Mouse (Mus musculus): ENCODE measurements around the gene Pnkd. TPM values are rescaled to one million over a fixed set of nuclear protein-coding genes. Genes with fewer than 3 reads are reported as not detected.

Gene Pnkd
- polyA plus RNA-seq, 1 experiment from 2014 or later = 104 TPM

DNA sequence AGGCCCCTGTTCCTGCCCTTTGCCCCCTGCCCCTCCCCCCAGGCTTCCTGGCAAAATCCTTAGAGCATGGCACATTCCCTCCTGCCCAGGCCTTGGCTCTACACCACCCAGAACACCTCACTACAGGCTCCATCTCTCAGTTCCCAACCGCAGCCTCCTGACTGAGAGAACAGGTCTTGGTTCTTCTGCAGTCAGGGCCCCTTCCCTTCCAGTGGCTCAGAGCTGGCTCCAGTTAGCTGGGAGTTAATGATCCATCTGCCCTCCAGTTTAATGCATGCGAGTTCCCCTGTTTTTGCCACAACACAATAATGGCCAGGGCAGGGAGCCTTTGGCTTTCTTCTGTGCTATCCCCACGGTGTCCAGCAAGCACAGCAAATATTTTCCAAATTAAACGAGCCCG, 58.4 kb downstream of the Pnkd start:
- Histone ChIP-seq H3K27me3 (ENCODE audit: control insufficient read depth, insufficient read depth, low read length) (no peaks in the 10 kb centered on the region), H3K4me1 (ENCODE audit: control insufficient read depth, insufficient read depth, low read length) (no peaks in the 10 kb centered on the region), H3K4me3 (ENCODE audit: low read depth, low read length) (no peak overlapping the region), H3K9me3 (ENCODE audit: control insufficient read depth, low read length) (no peaks in the 10 kb centered on the region), H3K36me3 (ENCODE audit: control insufficient read depth, insufficient read depth, low read length) (no peaks in the 10 kb centered on the region), H3K27ac (ENCODE audit: low read depth, low read length) (no peak overlapping the region), H3K4me2 (ENCODE audit: low read depth) (no peak overlapping the region), H3K9ac (ENCODE audit: low read length) (no peak overlapping the region)
- DNase-seq (ENCODE audit: low spot score) (no peak), ATAC-seq (ENCODE audit: insufficient read depth, low FRiP score, low TSS enrichment) (no peak)
- 67% methylated on average over 5 of the region's 5 CpGs for WGBS

- ATAC-seq (ENCODE audit: insufficient read depth, low FRiP score, low TSS enrichment) = no peak
- H3K27me3 ChIP-seq (ENCODE audit: control insufficient read depth, insufficient read depth, low read length) = no peaks in the 10 kb centered on the region
- H3K4me1 ChIP-seq (ENCODE audit: control insufficient read depth, insufficient read depth, low read length) = no peaks in the 10 kb centered on the region
- H3K4me2 ChIP-seq (ENCODE audit: low read depth) = no peak overlapping the region
- no peaks in the 10 kb centered on the region for H3K9me3 ChIP-seq (ENCODE audit: control insufficient read depth, low read length)
- H3K4me3 ChIP-seq (ENCODE audit: low read depth, low read length) = no peak overlapping the region
- H3K9ac ChIP-seq (ENCODE audit: low read length) = no peak overlapping the region
- no peak for DNase-seq (ENCODE audit: low spot score)
- no peak overlapping the region for H3K27ac ChIP-seq (ENCODE audit: low read depth, low read length)
- 81% methylated on average over 11 of the region's 11 CpGs for WGBS
- H3K36me3 ChIP-seq (ENCODE audit: control insufficient read depth, insufficient read depth, low read length) = no peaks in the 10 kb centered on the region; the same call in 1 of the 2 replicates
These were observed 59.6 kb downstream of the Pnkd start for GRCm38 (mm10) chr1:74344163-74344916.

GRCm38 (mm10) chr1:74351185-74351769, 66.5 kb downstream of the Pnkd start:
- ATAC-seq (ENCODE audit: insufficient read depth, low FRiP score, low TSS enrichment) = no peak
- no peak for DNase-seq (ENCODE audit: low spot score)
- WGBS = 93% methylated on average over 13 of the region's 13 CpGs
- H3K36me3 ChIP-seq (ENCODE audit: control insufficient read depth, insufficient read depth, low read length) = no peaks in the 10 kb centered on the region; the same call in 1 of the 2 replicates
- no peak overlapping the region for H3K4me3 ChIP-seq (ENCODE audit: low read depth, low read length)
- no peak overlapping the region for H3K4me2 ChIP-seq (ENCODE audit: low read depth)
- no peaks in the 10 kb centered on the region for H3K4me1 ChIP-seq (ENCODE audit: control insufficient read depth, insufficient read depth, low read length)
- no peaks in the 10 kb centered on the region for H3K27me3 ChIP-seq (ENCODE audit: control insufficient read depth, insufficient read depth, low read length)
- H3K27ac ChIP-seq (ENCODE audit: low read depth, low read length) = no peak overlapping the region
- no peaks in the 10 kb centered on the region for H3K9me3 ChIP-seq (ENCODE audit: control insufficient read depth, low read length)
- H3K9ac ChIP-seq (ENCODE audit: low read length) = no peak overlapping the region

DNA sequence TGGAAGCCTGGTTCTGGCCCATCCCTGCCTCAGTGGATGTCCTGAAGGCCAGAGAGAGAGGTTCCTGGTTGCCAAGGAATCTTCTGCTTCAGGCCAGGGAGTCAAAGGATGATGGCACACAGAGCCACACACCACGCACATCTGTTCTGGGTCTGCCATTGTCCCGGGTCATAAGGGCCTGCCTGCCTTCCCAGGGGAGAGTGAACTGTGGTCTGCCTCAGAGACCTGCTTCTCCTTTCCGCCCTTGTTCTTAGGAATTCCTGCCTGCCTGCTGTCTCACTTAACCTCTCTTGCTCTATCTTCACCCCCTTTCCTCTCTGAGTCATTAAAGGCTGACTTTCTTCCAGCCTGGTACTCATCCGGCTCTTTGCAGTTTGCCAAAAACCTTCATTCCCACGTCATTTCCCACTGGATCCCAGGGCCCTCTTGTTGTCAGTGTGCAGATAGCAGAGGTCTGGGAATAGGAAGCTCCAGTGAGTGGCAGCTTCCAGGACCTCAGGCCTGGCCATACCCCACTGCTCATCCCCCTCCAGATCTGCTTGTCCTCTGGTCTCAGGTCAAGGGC, 67.9 kb downstream of the Pnkd start:
- no peak for ATAC-seq (ENCODE audit: insufficient read depth, low FRiP score, low TSS enrichment)
- WGBS = 79% methylated on average over 5 of the region's 5 CpGs
- no peaks in the 10 kb centered on the region for H3K4me1 ChIP-seq (ENCODE audit: control insufficient read depth, insufficient read depth, low read length)
- DNase-seq (ENCODE audit: low spot score) = no peak
- no peaks in the 10 kb centered on the region for H3K27me3 ChIP-seq (ENCODE audit: control insufficient read depth, insufficient read depth, low read length)
- H3K4me3 ChIP-seq (ENCODE audit: low read depth, low read length) = no peak overlapping the region
- H3K9ac ChIP-seq (ENCODE audit: low read length) = no peak overlapping the region
- H3K4me2 ChIP-seq (ENCODE audit: low read depth) = no peak overlapping the region
- no peak overlapping the region for H3K27ac ChIP-seq (ENCODE audit: low read depth, low read length)
- no peaks in the 10 kb centered on the region; the same call in 1 of the 2 replicates for H3K36me3 ChIP-seq (ENCODE audit: control insufficient read depth, insufficient read depth, low read length)
- no peaks in the 10 kb centered on the region for H3K9me3 ChIP-seq (ENCODE audit: control insufficient read depth, low read length)

- H3K4me1 ChIP-seq (ENCODE audit: control insufficient read depth, insufficient read depth, low read length) = no peaks in the 10 kb centered on the region
- H3K27ac ChIP-seq (ENCODE audit: low read depth, low read length) = no peak overlapping the region
- WGBS = 95% methylated on average over 9 of the region's 9 CpGs
- H3K4me2 ChIP-seq (ENCODE audit: low read depth) = no peak overlapping the region
- no peak overlapping the region for H3K4me3 ChIP-seq (ENCODE audit: low read depth, low read length)
- no peak overlapping the region for H3K9ac ChIP-seq (ENCODE audit: low read length)
- H3K36me3 ChIP-seq (ENCODE audit: control insufficient read depth, insufficient read depth, low read length) = no peaks in the 10 kb centered on the region; the same call in 1 of the 2 replicates
- DNase-seq (ENCODE audit: low spot score) (no peak), ATAC-seq (ENCODE audit: insufficient read depth, low FRiP score, low TSS enrichment) (no peak)
- no peaks in the 10 kb centered on the region for H3K9me3 ChIP-seq (ENCODE audit: control insufficient read depth, low read length)
- no peaks in the 10 kb centered on the region for H3K27me3 ChIP-seq (ENCODE audit: control insufficient read depth, insufficient read depth, low read length)
These were observed 68.9 kb downstream of the Pnkd start for GRCm38 (mm10) chr1:74353453-74354229.

GRCm38 (mm10) chr1:74357531-74357930, 72.8 kb downstream of the Pnkd start:
- H3K27me3 ChIP-seq (ENCODE audit: control insufficient read depth, insufficient read depth, low read length) = no peaks in the 10 kb centered on the region
- no peaks in the 10 kb centered on the region for H3K4me1 ChIP-seq (ENCODE audit: control insufficient read depth, insufficient read depth, low read length)
- no peaks in the 10 kb centered on the region for H3K36me3 ChIP-seq (ENCODE audit: control insufficient read depth, insufficient read depth, low read length)
- no peak overlapping the region for H3K27ac ChIP-seq (ENCODE audit: low read depth, low read length)
- DNase-seq (ENCODE audit: low spot score) (no peak), ATAC-seq (ENCODE audit: insufficient read depth, low FRiP score, low TSS enrichment) (no peak)
- H3K4me2 ChIP-seq (ENCODE audit: low read depth) = no peak overlapping the region
- H3K4me3 ChIP-seq (ENCODE audit: low read depth, low read length) = no peak overlapping the region
- H3K9me3 ChIP-seq (ENCODE audit: control insufficient read depth, low read length) = no peaks in the 10 kb centered on the region
- no peak overlapping the region for H3K9ac ChIP-seq (ENCODE audit: low read length)

DNA sequence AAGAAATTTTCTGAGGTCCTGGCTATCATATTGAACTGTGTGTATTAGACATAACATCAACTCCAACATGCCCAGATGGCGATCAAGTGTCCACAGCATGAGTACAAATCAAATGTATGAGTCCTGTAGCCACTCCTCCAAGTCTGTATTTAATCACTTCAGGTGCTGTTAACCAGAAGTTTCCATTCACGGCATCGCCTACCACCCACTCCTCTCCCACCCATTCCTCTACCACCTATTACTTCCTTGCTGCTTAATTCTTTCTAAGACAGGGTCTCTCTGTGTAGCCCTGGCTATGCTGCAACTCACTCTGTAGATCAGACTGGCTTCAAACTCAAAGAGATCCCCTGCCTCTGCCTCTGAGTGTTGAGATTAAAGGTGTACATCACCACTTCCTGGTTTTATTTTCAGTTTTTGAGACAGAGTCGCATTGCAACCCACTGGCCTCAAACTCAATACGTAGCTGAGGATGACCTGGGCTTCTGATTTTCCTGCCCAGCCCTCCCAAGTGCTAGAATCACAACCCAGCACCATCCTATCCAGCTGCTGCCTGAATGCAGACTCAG, 75.3 kb downstream of the Pnkd start:
- Histone ChIP-seq H3K27ac (ENCODE audit: low read depth, low read length) (no peak overlapping the region), H3K4me1 (ENCODE audit: control insufficient read depth, insufficient read depth, low read length) (no peaks in the 10 kb centered on the region), H3K4me2 (ENCODE audit: low read depth) (no peak overlapping the region), H3K4me3 (ENCODE audit: low read depth, low read length) (no peak overlapping the region), H3K27me3 (ENCODE audit: control insufficient read depth, insufficient read depth, low read length) (no peaks in the 10 kb centered on the region), H3K9me3 (ENCODE audit: control insufficient read depth, low read length) (no peaks in the 10 kb centered on the region), H3K9ac (ENCODE audit: low read length) (no peak overlapping the region), H3K36me3 (ENCODE audit: control insufficient read depth, insufficient read depth, low read length) (no peaks in the 10 kb centered on the region)
- ATAC-seq (ENCODE audit: insufficient read depth, low FRiP score, low TSS enrichment) (no peak), DNase-seq (ENCODE audit: low spot score) (no peak)
- 83% methylated on average over 5 of the region's 5 CpGs for WGBS

DNA sequence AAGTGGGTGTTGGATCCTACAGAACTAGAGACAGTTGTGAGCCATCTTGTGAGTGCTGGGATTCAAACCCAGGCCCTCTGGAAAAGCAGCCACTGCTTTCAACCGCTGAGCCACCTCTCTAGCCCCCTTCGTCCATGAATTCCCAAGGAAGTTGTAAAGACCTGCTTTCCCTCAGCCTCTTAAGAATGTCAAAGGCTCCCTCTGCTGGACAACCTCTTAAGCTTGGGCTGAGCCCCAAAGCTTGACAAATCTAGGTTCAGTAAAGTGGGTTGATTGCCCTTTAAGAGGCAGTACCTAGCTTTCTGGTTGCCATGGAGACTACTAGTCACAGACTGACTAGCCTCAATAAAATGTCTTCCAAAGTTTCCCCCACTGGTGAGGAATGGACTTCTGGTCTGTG, 77.1 kb downstream of the Pnkd start, which contains the start of gene Catip:
Catip (plus strand) TSS at position 297 of the 400 bp plus-strand sequence.
- 3% methylated on average over 2 of the region's 2 CpGs for WGBS
- Histone ChIP-seq H3K36me3 (ENCODE audit: control insufficient read depth, insufficient read depth, low read length) (no peaks in the 10 kb centered on the region), H3K9ac (ENCODE audit: low read length) (no peak within 1 kb of the TSS), H3K27ac (ENCODE audit: low read depth, low read length) (no peak within 1 kb of the TSS), H3K4me2 (ENCODE audit: low read depth) (no peak within 1 kb of the TSS), H3K4me3 (ENCODE audit: low read depth, low read length) (no peak within 1 kb of the TSS), H3K9me3 (ENCODE audit: control insufficient read depth, low read length) (no peaks in the 10 kb centered on the region), H3K4me1 (ENCODE audit: control insufficient read depth, insufficient read depth, low read length) (no peaks in the 10 kb centered on the region), H3K27me3 (ENCODE audit: control insufficient read depth, insufficient read depth, low read length) (no peaks in the 10 kb centered on the region)
- ATAC-seq (ENCODE audit: insufficient read depth, low FRiP score, low TSS enrichment) = peak; percentile 68
- peak; percentile 79 for DNase-seq (ENCODE audit: low spot score)

Data from neural tube, embryonic 11.5 days (tissue).